Mouse (Mus musculus): Measurements from ENCODE around the gene Slc38a3. TPM values are rescaled to one million over a fixed set of nuclear protein-coding genes. Genes with fewer than 3 reads are reported as not detected.

Gene Slc38a3
- polyA plus RNA-seq, 1 experiment, result 77.9 TPM

DNA sequence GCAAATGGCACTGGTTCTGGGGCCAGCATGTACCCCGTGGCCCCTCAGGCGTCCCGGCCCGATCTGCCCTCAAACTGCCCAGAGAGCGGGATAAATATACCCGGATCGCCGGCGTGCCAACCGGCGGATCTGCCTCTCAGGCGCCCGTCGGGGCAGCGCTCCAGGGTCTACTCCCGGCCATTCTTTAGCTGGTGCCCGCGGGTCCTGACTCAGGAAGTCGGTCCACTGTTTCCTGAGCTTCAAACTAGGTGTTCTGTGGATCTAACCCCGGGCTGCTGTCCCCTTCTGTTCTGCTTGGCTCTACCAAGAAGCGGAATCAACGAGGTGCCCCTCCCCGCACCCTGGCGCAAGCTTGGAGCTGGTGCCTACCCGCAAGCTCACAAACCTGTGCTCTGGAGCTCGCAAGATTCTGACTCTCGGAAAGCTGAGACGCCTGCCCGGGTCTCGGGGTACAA lies 2.6 kb downstream of the Slc38a3 start:
- DNase-seq, result no peak
- H3K4me3 ChIP-seq (ENCODE audit: insufficient read depth, low read depth, low read length), result peak overlapping the region; percentile 38

DNA sequence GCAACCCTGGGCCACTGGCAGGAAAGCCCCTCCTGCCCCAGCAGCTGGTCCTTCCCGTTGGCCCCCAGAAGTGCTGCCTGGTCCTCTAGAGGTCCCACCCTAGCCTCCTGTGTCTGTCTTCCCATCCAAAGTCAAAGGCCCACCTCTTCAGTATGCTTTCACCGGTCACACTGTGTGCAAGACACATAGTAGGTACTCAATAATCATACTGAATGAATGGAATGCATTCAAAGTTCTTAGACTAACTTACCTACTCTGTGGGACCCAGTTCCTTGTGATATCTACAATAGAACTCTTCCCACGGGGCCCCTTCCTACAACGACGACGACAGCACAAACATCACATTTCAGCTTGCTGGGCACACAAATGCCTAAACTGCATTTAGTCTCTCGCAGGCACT lies 4.0 kb downstream of the Slc38a3 start:
- H3K4me3 ChIP-seq (ENCODE audit: insufficient read depth, low read depth, low read length), result no peak overlapping the region
- no peak for DNase-seq
- no peak for TF ChIP-seq POLR2A (IDR thresholded peaks at IDR 0.05; ENCODE audit: low read depth, low read length)
- no peak for TF ChIP-seq CTCF (conservative IDR thresholded peaks at IDR 0.05; ENCODE audit: insufficient read depth, insufficient read length, low read depth, low read length)
- no peaks in the 10 kb centered on the region for H3K27me3 ChIP-seq (replicated peaks; ENCODE audit: control insufficient read depth, insufficient read depth, low read length)
- H3K27ac ChIP-seq (ENCODE audit: insufficient read depth, low read depth, low read length), result no peak overlapping the region
- 84% methylated on average over 7 of the region's 7 CpGs for WGBS
- H3K36me3 ChIP-seq (ENCODE audit: control insufficient read depth, insufficient read depth, low read length), result no peaks in the 10 kb centered on the region
- H3K4me1 ChIP-seq (ENCODE audit: control insufficient read depth, insufficient read depth, low read length), result peaks cover 8% of the 10 kb centered on the region; the same call in 1 of the 2 replicates

More for the DNA sequence above, 2.6 kb downstream of the Slc38a3 start:
- H3K27ac ChIP-seq (ENCODE audit: insufficient read depth, low read depth, low read length), result no peak overlapping the region
- no peaks in the 10 kb centered on the region for H3K27me3 ChIP-seq (replicated peaks; ENCODE audit: control insufficient read depth, insufficient read depth, low read length)
- H3K4me1 ChIP-seq (ENCODE audit: control insufficient read depth, insufficient read depth, low read length), result peaks cover 8% of the 10 kb centered on the region; the same call in 1 of the 2 replicates
- 2% methylated on average over 30 of the region's 30 CpGs for WGBS
- no peaks in the 10 kb centered on the region for H3K36me3 ChIP-seq (ENCODE audit: control insufficient read depth, insufficient read depth, low read length)
- TF ChIP-seq POLR2A (IDR thresholded peaks at IDR 0.05; ENCODE audit: low read depth, low read length) (no peak), CTCF (conservative IDR thresholded peaks at IDR 0.05; ENCODE audit: insufficient read depth, insufficient read length, low read depth, low read length) (no peak)

DNA sequence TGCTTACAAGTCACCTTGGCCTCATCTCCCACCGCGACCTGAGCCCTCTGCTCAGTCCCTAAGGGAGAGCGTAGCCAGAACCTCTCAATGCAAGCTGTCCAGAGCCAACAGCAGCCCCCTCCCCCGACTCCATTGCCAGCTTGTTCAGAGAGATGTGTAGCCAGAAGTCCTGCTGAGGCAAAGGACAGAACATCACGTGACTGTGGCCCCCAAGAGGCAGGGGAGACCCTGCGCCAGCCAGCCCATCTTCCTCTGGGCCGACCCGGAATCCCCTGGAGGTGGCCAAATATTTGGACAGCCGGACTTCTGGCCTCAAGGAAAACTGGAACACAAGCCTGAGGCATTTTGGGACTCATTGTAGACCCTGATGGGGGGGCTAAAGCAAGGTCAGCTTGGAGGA lies 5.8 kb downstream of the Slc38a3 start:
- 72% methylated on average over 9 of the region's 9 CpGs for WGBS
- Histone ChIP-seq H3K4me3 (ENCODE audit: insufficient read depth, low read depth, low read length) (no peak overlapping the region), H3K27ac (ENCODE audit: insufficient read depth, low read depth, low read length) (no peak overlapping the region), H3K27me3 (replicated peaks; ENCODE audit: control insufficient read depth, insufficient read depth, low read length) (no peaks in the 10 kb centered on the region), H3K4me1 (ENCODE audit: control insufficient read depth, insufficient read depth, low read length) (0 out of 2 replicates have a peak, but pooled peaks cover 3% of the 10 kb centered on the region), H3K36me3 (ENCODE audit: control insufficient read depth, insufficient read depth, low read length) (no peaks in the 10 kb centered on the region)
- TF ChIP-seq CTCF (conservative IDR thresholded peaks at IDR 0.05; ENCODE audit: insufficient read depth, insufficient read length, low read depth, low read length) (no peak), POLR2A (IDR thresholded peaks at IDR 0.05; ENCODE audit: low read depth, low read length) (no peak)
- no peak for DNase-seq

DNA sequence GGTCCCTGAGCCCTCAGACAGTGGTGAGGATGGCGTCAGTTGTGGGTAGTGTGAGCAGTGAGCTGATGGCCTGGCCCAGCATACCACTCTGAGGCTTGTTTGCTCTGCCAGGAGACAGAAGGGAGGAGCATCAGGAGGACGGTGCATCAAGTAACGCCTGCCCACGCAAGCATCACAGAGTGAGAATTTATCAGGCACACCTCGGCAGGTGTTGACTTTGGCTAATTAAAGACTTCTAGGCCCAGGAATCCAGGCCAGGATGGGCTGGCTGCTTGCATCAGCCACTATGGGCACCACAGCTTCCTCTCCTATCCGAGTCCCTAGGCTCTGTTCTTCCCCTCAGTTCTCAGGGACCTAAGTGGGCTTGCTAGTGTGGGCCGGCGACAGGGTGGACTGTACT lies 7.0 kb downstream of the Slc38a3 start:
- 90% methylated on average over 8 of the region's 8 CpGs for WGBS
- TF ChIP-seq POLR2A (IDR thresholded peaks at IDR 0.05; ENCODE audit: low read depth, low read length), result no peak
- no peak for TF ChIP-seq CTCF (conservative IDR thresholded peaks at IDR 0.05; ENCODE audit: insufficient read depth, insufficient read length, low read depth, low read length)
- DNase-seq, result no peak
- Histone ChIP-seq H3K27ac (ENCODE audit: insufficient read depth, low read depth, low read length) (no peak overlapping the region), H3K36me3 (ENCODE audit: control insufficient read depth, insufficient read depth, low read length) (no peaks in the 10 kb centered on the region), H3K27me3 (replicated peaks; ENCODE audit: control insufficient read depth, insufficient read depth, low read length) (no peaks in the 10 kb centered on the region), H3K4me3 (ENCODE audit: insufficient read depth, low read depth, low read length) (no peak overlapping the region), H3K4me1 (ENCODE audit: control insufficient read depth, insufficient read depth, low read length) (0 out of 2 replicates have a peak, but pooled peaks cover under 1% of the 10 kb centered on the region)

DNA sequence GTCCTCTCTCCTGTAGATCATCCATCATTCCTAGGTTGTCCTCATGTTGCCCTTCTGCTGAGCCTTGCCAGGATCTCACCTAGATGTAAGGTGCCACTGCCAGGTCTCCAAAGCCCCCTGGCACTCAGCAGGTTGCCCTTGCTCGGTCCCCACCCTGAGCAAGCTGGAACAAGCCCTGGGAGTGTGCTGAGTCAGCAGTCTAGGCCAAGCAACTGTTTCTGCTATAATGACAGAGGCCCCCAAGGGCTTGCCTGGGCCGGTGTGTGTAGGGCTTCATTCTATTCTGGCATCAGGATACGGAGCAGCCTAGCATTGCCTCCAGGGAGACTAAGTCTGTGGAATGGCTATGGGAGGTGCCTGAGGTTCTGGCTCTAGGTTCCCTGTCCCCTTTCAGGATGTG lies 8.6 kb downstream of the Slc38a3 start:
- Histone ChIP-seq H3K27me3 (replicated peaks; ENCODE audit: control insufficient read depth, insufficient read depth, low read length) (no peaks in the 10 kb centered on the region), H3K36me3 (ENCODE audit: control insufficient read depth, insufficient read depth, low read length) (no peaks in the 10 kb centered on the region), H3K4me1 (ENCODE audit: control insufficient read depth, insufficient read depth, low read length) (no peaks in the 10 kb centered on the region), H3K27ac (ENCODE audit: insufficient read depth, low read depth, low read length) (no peak overlapping the region), H3K4me3 (ENCODE audit: insufficient read depth, low read depth, low read length) (no peak overlapping the region)
- TF ChIP-seq POLR2A (IDR thresholded peaks at IDR 0.05; ENCODE audit: low read depth, low read length) (no peak), CTCF (conservative IDR thresholded peaks at IDR 0.05; ENCODE audit: insufficient read depth, insufficient read length, low read depth, low read length) (no peak)
- WGBS, result 53% methylated on average over 3 of the region's 3 CpGs
- DNase-seq, result no peak

DNA sequence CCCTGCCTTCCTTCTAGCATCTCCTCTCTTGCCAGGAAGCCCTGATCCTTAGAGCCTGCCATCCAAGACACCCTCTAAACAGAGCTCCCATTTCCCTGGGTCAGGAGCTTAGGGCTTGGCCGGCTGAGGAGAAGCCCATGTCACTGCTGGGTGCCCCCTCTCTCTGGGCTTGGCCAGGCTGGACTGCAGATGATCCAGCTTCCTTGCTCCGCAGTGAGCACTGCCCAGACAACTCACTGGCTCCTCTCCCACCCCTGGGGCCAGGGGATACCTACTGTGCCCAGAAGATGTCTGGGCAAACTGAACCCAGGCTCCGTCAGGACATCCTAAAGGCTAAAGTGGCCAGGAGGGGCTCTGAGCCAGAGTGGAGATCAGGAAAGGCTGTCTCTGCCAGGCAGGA lies 9.4 kb downstream of the Slc38a3 start:
- Histone ChIP-seq H3K4me1 (ENCODE audit: control insufficient read depth, insufficient read depth, low read length) (no peaks in the 10 kb centered on the region), H3K4me3 (ENCODE audit: insufficient read depth, low read depth, low read length) (no peak overlapping the region), H3K36me3 (ENCODE audit: control insufficient read depth, insufficient read depth, low read length) (no peaks in the 10 kb centered on the region), H3K27me3 (replicated peaks; ENCODE audit: control insufficient read depth, insufficient read depth, low read length) (no peaks in the 10 kb centered on the region), H3K27ac (ENCODE audit: insufficient read depth, low read depth, low read length) (no peak overlapping the region)
- WGBS, result 99% methylated on average over 3 of the region's 3 CpGs
- TF ChIP-seq POLR2A (IDR thresholded peaks at IDR 0.05; ENCODE audit: low read depth, low read length) (no peak), CTCF (conservative IDR thresholded peaks at IDR 0.05; ENCODE audit: insufficient read depth, insufficient read length, low read depth, low read length) (no peak)
- DNase-seq, result no peak

DNA sequence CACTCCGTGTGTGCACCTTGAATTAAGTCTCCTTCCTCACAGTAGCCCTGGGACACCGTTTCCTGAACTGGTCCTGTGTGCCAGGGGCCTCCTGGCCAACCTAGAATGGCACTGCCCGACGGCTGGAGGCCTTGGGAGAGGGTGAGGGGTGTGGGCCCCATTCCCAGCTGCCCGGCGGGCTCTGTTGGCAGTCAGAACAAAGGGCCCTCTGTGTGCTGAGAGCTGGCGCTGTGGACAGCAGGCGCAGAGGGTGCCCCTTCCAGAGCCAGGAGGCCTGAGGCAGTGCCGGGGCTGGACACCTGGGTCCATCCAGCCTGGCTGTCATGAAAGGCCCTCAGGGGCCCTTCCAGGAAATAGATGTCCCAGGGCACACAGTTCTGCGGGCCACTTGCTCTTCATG lies 9.8 kb downstream of the Slc38a3 start:
- H3K27ac ChIP-seq (ENCODE audit: insufficient read depth, low read depth, low read length), result no peak overlapping the region
- TF ChIP-seq CTCF (conservative IDR thresholded peaks at IDR 0.05; ENCODE audit: insufficient read depth, insufficient read length, low read depth, low read length) (no peak), POLR2A (IDR thresholded peaks at IDR 0.05; ENCODE audit: low read depth, low read length) (no peak)
- H3K4me1 ChIP-seq (ENCODE audit: control insufficient read depth, insufficient read depth, low read length), result no peaks in the 10 kb centered on the region
- DNase-seq, result no peak
- no peak overlapping the region for H3K4me3 ChIP-seq (ENCODE audit: insufficient read depth, low read depth, low read length)
- H3K27me3 ChIP-seq (replicated peaks; ENCODE audit: control insufficient read depth, insufficient read depth, low read length), result no peaks in the 10 kb centered on the region
- WGBS, result 84% methylated on average over 10 of the region's 10 CpGs
- H3K36me3 ChIP-seq (ENCODE audit: control insufficient read depth, insufficient read depth, low read length), result no peaks in the 10 kb centered on the region

Measured in kidney, adult 2 months (tissue).